Mouse (Mus musculus) forebrain, embryonic 15.5 days (tissue): ENCODE measurements around the gene Elovl5. TPM values are rescaled to one million over a fixed set of nuclear protein-coding genes. Genes with fewer than 3 reads are reported as not detected.

Experiments
- ATAC-seq: fragments of 200-750 bp; cut with Nextera tagmentation; replicated peaks from 2 replicates; pipeline ENCODE4 v1.8.0; 2017; ENCODE audit warnings: mild to moderate bottlenecking, moderate TSS enrichment, moderate library complexity
- H3K27ac ChIP-seq: fragments of 300-500 bp; sonication (generic); replicated peaks from 2 replicates; pipeline ENCODE4 v1.5.1; 2015; ENCODE audit warnings: mild to moderate bottlenecking, inconsistent platforms
- H3K27me3 ChIP-seq: fragments of 300-500 bp; sonication (generic); 2 replicates; pipeline ENCODE4 v1.6.1; 2015; ENCODE audit warnings: inconsistent platforms
- H3K36me3 ChIP-seq: fragments of 300-500 bp; sonication (generic); 2 replicates; pipeline ENCODE4 v1.6.1; 2015; ENCODE audit warnings: mild to moderate bottlenecking, inconsistent platforms
- H3K4me1 ChIP-seq: fragments of 300-500 bp; sonication (generic); 2 replicates; pipeline ENCODE4 v1.6.1; 2015; ENCODE audit warnings: inconsistent platforms
- H3K4me2 ChIP-seq: fragments of 300-500 bp; sonication (generic); replicated peaks from 2 replicates; pipeline ENCODE4 v1.6.1; 2015; ENCODE audit warnings: mild to moderate bottlenecking, inconsistent platforms
- H3K4me3 ChIP-seq: fragments of 300-500 bp; sonication (generic); 2 replicates; pipeline ENCODE4 v1.5.1; 2015; ENCODE audit warnings: mild to moderate bottlenecking, inconsistent platforms
- H3K9ac ChIP-seq: fragments of 300-500 bp; sonication (generic); replicated peaks from 2 replicates; pipeline ENCODE4 v1.6.1; 2015; ENCODE audit warnings: mild to moderate bottlenecking, inconsistent platforms
- H3K9me3 ChIP-seq: fragments of 300-500 bp; sonication (generic); 2 replicates; pipeline ENCODE4 v1.6.1; 2016; ENCODE audit warnings: inconsistent platforms
- WGBS: fragments of 180-500 bp; shearing (Covaris S2); methylation state at CpG from one replicate; pipeline ENCODE4 v1.1.7; 2015; ENCODE audit warnings: mixed read lengths; 5-methylcytosine and 5-hydroxymethylcytosine counted together
- polyA plus RNA-seq: library from polyadenylated mRNA; unstranded; fragments of >200 nt; fragmentation: Nextera tagmentation; extraction: Ambion mirVana; gene quantifications from 2 replicates; pipeline ENCODE4 v1.2.1, GENCODE M21; 2015

The Elovl5 gene
- polyA plus RNA-seq, 1 experiment from 2014 or later: 66.3 TPM

GRCm38 (mm10) chr9:77945792-77946666 is 28.9 kb downstream of the Elovl5 start:
- Histone ChIP-seq H3K4me3 (no peak overlapping the region), H3K27me3 (no peaks in the 10 kb centered on the region), H3K9me3 (no peaks in the 10 kb centered on the region), H3K4me2 (no peak overlapping the region), H3K9ac (no peak overlapping the region), H3K4me1 (peaks cover 9% of the 10 kb centered on the region), H3K27ac (no peak overlapping the region), H3K36me3 (no peaks in the 10 kb centered on the region)
- no peak for ATAC-seq
- WGBS: 80% methylated on average over 6 of the region's 6 CpGs

- Histone ChIP-seq H3K36me3 (no peaks in the 10 kb centered on the region), H3K27me3 (no peaks in the 10 kb centered on the region), H3K27ac (no peak overlapping the region), H3K4me1 (peaks cover 7% of the 10 kb centered on the region; the same call in 1 of the 2 replicates), H3K4me2 (no peak overlapping the region), H3K4me3 (no peak overlapping the region), H3K9ac (no peak overlapping the region), H3K9me3 (no peaks in the 10 kb centered on the region)
- ATAC-seq: no peak
- WGBS: 91% methylated on average over 2 of the region's 2 CpGs
These were observed 31.1 kb downstream of the Elovl5 start for GRCm38 (mm10) chr9:77948214-77948613.

GRCm38 (mm10) chr9:77949753-77950268 is 32.6 kb downstream of the Elovl5 start:
- H3K36me3 ChIP-seq: no peaks in the 10 kb centered on the region
- no peak for ATAC-seq
- peaks cover 7% of the 10 kb centered on the region; the same call in 1 of the 2 replicates for H3K4me1 ChIP-seq
- WGBS: 29% methylated on average over 7 of the region's 7 CpGs
- H3K4me2 ChIP-seq: no peak overlapping the region
- H3K27ac ChIP-seq: no peak overlapping the region
- no peak overlapping the region for H3K9ac ChIP-seq
- H3K27me3 ChIP-seq: no peaks in the 10 kb centered on the region
- no peaks in the 10 kb centered on the region for H3K9me3 ChIP-seq
- no peak overlapping the region for H3K4me3 ChIP-seq

GRCm38 (mm10) chr9:77950841-77951475 is 33.8 kb downstream of the Elovl5 start:
- H3K4me2 ChIP-seq: no peak overlapping the region
- no peaks in the 10 kb centered on the region for H3K9me3 ChIP-seq
- ATAC-seq: no peak
- no peaks in the 10 kb centered on the region for H3K27me3 ChIP-seq
- peaks cover 7% of the 10 kb centered on the region; the same call in 1 of the 2 replicates for H3K4me1 ChIP-seq
- WGBS: 88% methylated on average over 7 of the region's 7 CpGs
- no peak overlapping the region for H3K9ac ChIP-seq
- H3K36me3 ChIP-seq: no peaks in the 10 kb centered on the region
- H3K27ac ChIP-seq: no peak overlapping the region
- no peak overlapping the region for H3K4me3 ChIP-seq

GRCm38 (mm10) chr9:77951971-77952370 is 34.8 kb downstream of the Elovl5 start:
- Histone ChIP-seq H3K27ac (no peak overlapping the region), H3K4me3 (no peak overlapping the region), H3K9ac (no peak overlapping the region), H3K27me3 (no peaks in the 10 kb centered on the region), H3K36me3 (no peaks in the 10 kb centered on the region), H3K4me1 (peaks cover 7% of the 10 kb centered on the region; the same call in 1 of the 2 replicates), H3K9me3 (no peaks in the 10 kb centered on the region), H3K4me2 (no peak overlapping the region)
- 74% methylated on average over 7 of the region's 7 CpGs for WGBS
- ATAC-seq: no peak

GRCm38 (mm10) chr9:77953053-77953452 is 35.9 kb downstream of the Elovl5 start:
- WGBS: 75% methylated on average over 8 of the region's 8 CpGs
- no peak overlapping the region for H3K27ac ChIP-seq
- ATAC-seq: no peak

GRCm38 (mm10) chr9:77954496-77954895 is 37.3 kb downstream of the Elovl5 start:
- H3K4me3 ChIP-seq: no peak overlapping the region
- no peak for ATAC-seq
- no peak overlapping the region for H3K4me2 ChIP-seq
- no peak overlapping the region for H3K9ac ChIP-seq
- H3K27me3 ChIP-seq: no peaks in the 10 kb centered on the region
- H3K27ac ChIP-seq: no peak overlapping the region
- 0 out of 2 replicates have a peak, but pooled peaks cover 4% of the 10 kb centered on the region for H3K36me3 ChIP-seq
- 89% methylated on average over 7 of the region's 7 CpGs for WGBS
- H3K9me3 ChIP-seq: no peaks in the 10 kb centered on the region
- H3K4me1 ChIP-seq: peaks cover 5% of the 10 kb centered on the region; the same call in 1 of the 2 replicates

More at GRCm38 (mm10) chr9:77953053-77953452, 35.9 kb downstream of the Elovl5 start:
- Histone ChIP-seq H3K27me3 (no peaks in the 10 kb centered on the region), H3K9ac (no peak overlapping the region), H3K4me1 (peaks cover 7% of the 10 kb centered on the region; the same call in 1 of the 2 replicates), H3K4me3 (no peak overlapping the region), H3K9me3 (no peaks in the 10 kb centered on the region), H3K36me3 (0 out of 2 replicates have a peak, but pooled peaks cover 4% of the 10 kb centered on the region), H3K4me2 (no peak overlapping the region)

- H3K36me3 ChIP-seq: 0 out of 2 replicates have a peak, but pooled peaks cover 4% of the 10 kb centered on the region
- H3K4me2 ChIP-seq: no peak overlapping the region
- no peaks in the 10 kb centered on the region for H3K27me3 ChIP-seq
- no peaks in the 10 kb centered on the region for H3K9me3 ChIP-seq
- 0 out of 2 replicates have a peak, but pooled peaks cover under 1% of the 10 kb centered on the region for H3K4me1 ChIP-seq
- H3K4me3 ChIP-seq: no peak overlapping the region
- no peak for ATAC-seq
- WGBS: 65% methylated on average over 3 of the region's 3 CpGs
- H3K9ac ChIP-seq: no peak overlapping the region
- H3K27ac ChIP-seq: no peak overlapping the region
These were observed 37.8 kb downstream of the Elovl5 start for GRCm38 (mm10) chr9:77954981-77955380.

GRCm38 (mm10) chr9:77955511-77955910 is 38.3 kb downstream of the Elovl5 start:
- no peak overlapping the region for H3K9ac ChIP-seq
- 0 out of 2 replicates have a peak, but pooled peaks cover 4% of the 10 kb centered on the region for H3K36me3 ChIP-seq
- H3K4me1 ChIP-seq: no peaks in the 10 kb centered on the region
- H3K27me3 ChIP-seq: no peaks in the 10 kb centered on the region
- H3K4me2 ChIP-seq: no peak overlapping the region
- WGBS: 91% methylated on average over 2 of the region's 2 CpGs
- H3K27ac ChIP-seq: no peak overlapping the region
- no peaks in the 10 kb centered on the region for H3K9me3 ChIP-seq
- ATAC-seq: no peak
- H3K4me3 ChIP-seq: no peak overlapping the region

GRCm38 (mm10) chr9:77955964-77956363 is 38.8 kb downstream of the Elovl5 start:
- Histone ChIP-seq H3K27me3 (no peaks in the 10 kb centered on the region), H3K4me1 (no peaks in the 10 kb centered on the region), H3K4me3 (no peak overlapping the region), H3K27ac (no peak overlapping the region), H3K9ac (no peak overlapping the region), H3K9me3 (no peaks in the 10 kb centered on the region), H3K36me3 (0 out of 2 replicates have a peak, but pooled peaks cover 4% of the 10 kb centered on the region), H3K4me2 (no peak overlapping the region)
- WGBS: 88% methylated on average over 8 of the region's 8 CpGs
- ATAC-seq: no peak

- Histone ChIP-seq H3K4me2 (no peak overlapping the region), H3K27ac (no peak overlapping the region), H3K9ac (no peak overlapping the region), H3K4me3 (no peak overlapping the region), H3K9me3 (no peaks in the 10 kb centered on the region), H3K36me3 (0 out of 2 replicates have a peak, but pooled peaks cover 4% of the 10 kb centered on the region), H3K4me1 (no peaks in the 10 kb centered on the region), H3K27me3 (no peaks in the 10 kb centered on the region)
- 90% methylated on average over 7 of the region's 7 CpGs for WGBS
- ATAC-seq: no peak
These were observed 41.2 kb downstream of the Elovl5 start for GRCm38 (mm10) chr9:77958327-77958726.

GRCm38 (mm10) chr9:77959759-77960158 is 42.6 kb downstream of the Elovl5 start:
- WGBS: 95% methylated on average over 12 of the region's 12 CpGs
- Histone ChIP-seq H3K4me1 (0 out of 2 replicates have a peak, but pooled peaks cover 6% of the 10 kb centered on the region), H3K27me3 (no peaks in the 10 kb centered on the region), H3K9ac (no peak overlapping the region), H3K9me3 (no peaks in the 10 kb centered on the region), H3K27ac (no peak overlapping the region), H3K36me3 (0 out of 2 replicates have a peak, but pooled peaks cover 4% of the 10 kb centered on the region), H3K4me3 (no peak overlapping the region), H3K4me2 (no peak overlapping the region)
- no peak for ATAC-seq
